Mouse (Mus musculus) kidney, embryonic 14.5 days (tissue): ENCODE results near the gene Mybpc1. TPM values are rescaled to one million over a fixed set of nuclear protein-coding genes. Genes with fewer than 3 reads are reported as not detected.
"Not testable (repeated sequence)": the region's sequence is repeated elsewhere in the genome, so short reads cannot be mapped to it uniquely, and the experiment has no call there.

Experiments
- ATAC-seq: fragments of 200-750 bp; cut with Nextera tagmentation; 2 replicates; pipeline ENCODE4 v1.8.0; 2017; ENCODE audit warnings: moderate number of reproducible peaks, mild to moderate bottlenecking, moderate TSS enrichment, moderate library complexity; ENCODE audit not compliant: low FRiP score, low TSS enrichment
- H3K27ac ChIP-seq: fragments of 300-500 bp; sonication (generic); 2 replicates; pipeline ENCODE4 v1.5.1; 2014; ENCODE audit warnings: low read depth, mild to moderate bottlenecking, low read length, moderate library complexity, mixed read lengths
- H3K27me3 ChIP-seq: fragments of 300-500 bp; sonication (generic); 2 replicates; pipeline ENCODE4 v1.6.1; 2014; ENCODE audit warnings: mild to moderate bottlenecking, low read length; ENCODE audit not compliant: control insufficient read depth, insufficient read depth
- H3K36me3 ChIP-seq: fragments of 300-500 bp; sonication (generic); 2 replicates; pipeline ENCODE4 v1.6.1; 2014; ENCODE audit warnings: low read length, mixed read lengths; ENCODE audit not compliant: control insufficient read depth, insufficient read depth
- H3K4me1 ChIP-seq: fragments of 300-500 bp; sonication (generic); 2 replicates; pipeline ENCODE4 v1.6.1; 2014; ENCODE audit warnings: low read length, mixed read lengths; ENCODE audit not compliant: control insufficient read depth, insufficient read depth
- H3K4me2 ChIP-seq: fragments of 300-500 bp; sonication (generic); replicated peaks from 2 replicates; pipeline ENCODE4 v1.6.1; 2014; ENCODE audit warnings: low read depth, mild to moderate bottlenecking, low read length
- H3K4me3 ChIP-seq: fragments of 300-500 bp; sonication (generic); 2 replicates; pipeline ENCODE4 v1.5.1; 2014; ENCODE audit warnings: mild to moderate bottlenecking, low read length
- H3K9ac ChIP-seq: fragments of 300-500 bp; sonication (generic); 2 replicates; pipeline ENCODE4 v1.6.1; 2014; ENCODE audit warnings: low read depth, mild to moderate bottlenecking, low read length, moderate library complexity
- H3K9me3 ChIP-seq: fragments of 300-500 bp; sonication (generic); 2 replicates; pipeline ENCODE4 v1.6.1; 2016; ENCODE audit warnings: low read length; ENCODE audit not compliant: control insufficient read depth
- WGBS: fragments of 180-500 bp; shearing (Covaris S2); extraction: QIAGEN DNeasy Blood & Tissue Kit; methylation state at CpG from one replicate; pipeline ENCODE4 v1.1.7; 2014; 5-methylcytosine and 5-hydroxymethylcytosine counted together
- polyA plus RNA-seq: library from polyadenylated mRNA; unstranded; fragments of >200 nt; fragmentation: Nextera tagmentation; extraction: Ambion mirVana; gene quantifications from 2 replicates; pipeline ENCODE4 v1.2.1, GENCODE M21; 2014

Mybpc1 gene
- polyA plus RNA-seq, 1 experiment from 2014 or later: 1.5 TPM

DNA sequence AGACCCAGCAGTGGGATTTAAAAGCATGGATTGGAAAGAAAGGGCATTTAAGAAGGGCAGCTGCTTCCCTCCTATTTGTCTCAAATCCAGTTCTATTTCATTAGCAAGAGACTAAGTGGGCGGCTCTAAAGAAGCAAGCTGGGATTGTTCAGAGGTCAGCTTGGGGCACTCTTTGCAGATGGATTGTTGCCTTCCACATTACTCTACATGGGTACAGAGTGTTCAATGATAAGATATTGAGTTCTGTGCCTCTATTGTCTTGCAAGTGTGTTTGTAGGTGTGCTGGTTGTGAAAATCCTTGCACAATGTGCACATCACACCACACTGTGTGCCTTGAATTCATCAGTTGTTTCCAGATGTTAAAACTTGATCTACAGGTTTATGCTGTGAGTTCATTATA lies 81.7 kb downstream of the Mybpc1 start:
- Histone ChIP-seq H3K36me3 (no peaks in the 10 kb centered on the region), H3K4me3 (no peak overlapping the region), H3K4me1 (no peaks in the 10 kb centered on the region), H3K4me2 (no peak overlapping the region), H3K9ac (no peak overlapping the region), H3K9me3 (no peaks in the 10 kb centered on the region), H3K27me3 (no peaks in the 10 kb centered on the region), H3K27ac (no peak overlapping the region)
- 86% methylated on average over 1 of the region's 1 CpGs for WGBS
- ATAC-seq: no peak

DNA sequence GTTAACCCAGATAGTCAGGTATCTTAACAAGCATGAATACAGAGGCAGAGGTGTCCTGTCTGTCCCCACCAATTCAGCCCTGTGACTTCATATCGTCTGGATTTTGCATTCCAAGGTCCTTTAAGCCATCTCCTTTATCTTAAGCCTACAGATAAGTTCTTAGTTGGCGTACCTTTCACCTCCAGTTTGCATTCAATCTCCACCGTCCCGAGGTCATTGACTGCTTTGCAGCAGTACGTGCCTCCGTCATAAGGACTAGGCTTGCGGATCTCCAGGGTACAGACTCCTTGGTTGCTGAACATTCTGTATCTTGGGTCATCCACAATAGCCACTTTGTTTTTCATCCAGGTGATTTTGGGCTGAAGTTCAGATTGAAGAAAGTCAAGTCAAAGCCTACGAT lies 82.2 kb downstream of the Mybpc1 start:
- Histone ChIP-seq H3K36me3 (no peaks in the 10 kb centered on the region), H3K9ac (no peak overlapping the region), H3K27me3 (no peaks in the 10 kb centered on the region), H3K4me3 (no peak overlapping the region), H3K9me3 (no peaks in the 10 kb centered on the region), H3K4me1 (no peaks in the 10 kb centered on the region), H3K27ac (no peak overlapping the region), H3K4me2 (no peak overlapping the region)
- 90% methylated on average over 8 of the region's 8 CpGs for WGBS
- ATAC-seq: no peak

DNA sequence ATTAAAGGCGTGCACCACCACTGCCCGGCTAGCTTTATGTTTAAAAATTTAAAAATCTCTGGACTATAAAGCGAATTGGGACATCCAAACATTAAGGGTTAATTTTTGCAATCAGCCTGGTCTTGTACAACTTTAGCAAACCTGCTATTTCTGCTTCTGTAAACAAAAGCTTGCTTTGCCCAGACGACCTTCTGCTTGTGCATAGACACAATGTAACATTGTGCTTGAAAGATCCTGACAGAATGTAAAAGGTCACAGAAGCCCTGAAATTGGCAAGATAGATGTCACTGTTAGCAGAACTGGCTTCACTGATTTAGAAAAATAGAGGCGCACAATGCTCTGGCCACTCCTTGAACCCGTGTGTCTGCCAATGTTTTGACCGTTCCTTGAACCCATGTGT lies 89.9 kb downstream of the Mybpc1 start:
- not testable (repeated sequence) for H3K4me3 ChIP-seq, H3K27me3 ChIP-seq, H3K9ac ChIP-seq, H3K4me1 ChIP-seq, H3K4me2 ChIP-seq, H3K27ac ChIP-seq, H3K36me3 ChIP-seq, H3K9me3 ChIP-seq, ATAC-seq
- WGBS: 83% methylated on average over 5 of the region's 7 CpGs

DNA sequence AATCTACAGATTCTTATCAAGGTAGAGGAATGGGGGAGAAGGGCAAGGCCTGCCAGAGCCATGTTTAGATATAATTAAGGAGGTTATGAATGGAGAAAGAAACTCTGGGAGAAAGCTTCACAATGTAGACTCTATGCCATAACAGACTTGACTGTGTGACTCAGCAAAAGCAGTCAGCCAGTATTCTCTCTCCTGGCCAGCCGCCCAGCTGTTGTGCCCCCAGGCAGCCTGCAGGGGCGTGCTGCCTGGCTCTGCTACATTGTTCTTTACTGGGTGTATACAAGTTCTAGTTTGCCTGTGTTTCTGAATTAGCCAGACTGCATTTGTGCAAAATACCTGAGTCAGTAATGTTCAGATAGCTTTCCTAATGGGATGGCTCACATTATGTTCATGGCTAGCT lies 90.5 kb downstream of the Mybpc1 start:
- no peak overlapping the region for H3K27ac ChIP-seq
- H3K36me3 ChIP-seq: no peaks in the 10 kb centered on the region
- H3K4me2 ChIP-seq: no peak overlapping the region
- ATAC-seq: no peak
- no peak overlapping the region for H3K9ac ChIP-seq
- WGBS: 52% methylated on average over 2 of the region's 2 CpGs
- no peaks in the 10 kb centered on the region for H3K27me3 ChIP-seq
- no peaks in the 10 kb centered on the region for H3K9me3 ChIP-seq
- H3K4me3 ChIP-seq: no peak overlapping the region
- no peaks in the 10 kb centered on the region for H3K4me1 ChIP-seq

DNA sequence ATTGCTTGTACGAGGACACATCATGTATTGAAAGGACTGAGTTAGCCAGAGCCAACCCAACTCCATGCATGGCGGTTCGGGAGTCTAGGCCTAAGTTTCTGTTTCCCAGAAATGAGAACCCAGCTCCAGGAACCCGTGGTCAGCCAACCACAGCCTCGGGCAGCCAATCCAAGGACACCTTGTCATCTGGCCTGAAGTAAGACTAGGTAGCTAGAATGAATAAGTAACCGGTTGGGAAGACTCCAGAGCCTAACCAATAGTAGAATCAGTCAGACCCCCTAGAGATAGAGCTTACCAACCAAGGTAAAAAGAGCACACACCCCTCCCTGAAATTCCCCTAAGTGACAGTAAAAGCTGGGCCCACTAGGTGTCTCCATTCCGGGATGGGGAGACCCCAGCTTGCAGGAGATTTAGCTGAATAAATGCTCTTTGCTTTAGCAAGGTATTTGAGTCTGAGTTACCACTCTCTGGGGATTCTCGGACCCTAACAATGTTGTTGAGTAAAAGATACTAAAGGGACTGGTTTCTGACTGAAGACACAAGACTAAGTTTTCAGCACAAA lies 91.3 kb downstream of the Mybpc1 start:
- H3K9ac ChIP-seq: no peak overlapping the region
- 75% methylated on average over 8 of the region's 8 CpGs for WGBS
- H3K4me2 ChIP-seq: no peak overlapping the region
- no peak overlapping the region for H3K4me3 ChIP-seq
- no peaks in the 10 kb centered on the region for H3K36me3 ChIP-seq
- no peak overlapping the region for H3K27ac ChIP-seq
- no peaks in the 10 kb centered on the region for H3K27me3 ChIP-seq
- no peak for ATAC-seq
- H3K4me1 ChIP-seq: no peaks in the 10 kb centered on the region
- H3K9me3 ChIP-seq: no peaks in the 10 kb centered on the region

DNA sequence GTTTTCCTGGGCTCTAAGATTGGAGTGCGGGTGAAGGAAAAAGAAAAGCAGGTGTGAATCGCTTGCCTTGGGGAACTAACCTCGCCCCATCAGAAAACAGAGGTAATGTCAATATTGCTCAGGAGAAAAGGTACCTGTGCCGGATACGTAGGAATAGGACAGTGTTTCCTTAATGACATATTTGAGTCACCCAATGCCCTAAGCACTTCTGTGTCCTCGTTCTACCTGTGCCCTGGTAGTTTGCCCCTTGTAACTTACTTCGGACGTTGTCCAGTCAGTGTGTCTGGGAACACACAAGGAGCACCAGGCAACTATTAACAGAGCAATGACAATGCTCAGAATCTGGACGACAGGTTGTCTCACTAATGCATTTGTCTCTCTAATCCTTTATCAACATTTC lies 93.6 kb downstream of the Mybpc1 start:
- no peak for ATAC-seq
- Histone ChIP-seq H3K9ac (no peak overlapping the region), H3K9me3 (no peaks in the 10 kb centered on the region), H3K4me2 (no peak overlapping the region), H3K4me3 (no peak overlapping the region), H3K4me1 (no peaks in the 10 kb centered on the region), H3K36me3 (no peaks in the 10 kb centered on the region), H3K27ac (no peak overlapping the region), H3K27me3 (no peaks in the 10 kb centered on the region)
- WGBS: 90% methylated on average over 9 of the region's 9 CpGs

DNA sequence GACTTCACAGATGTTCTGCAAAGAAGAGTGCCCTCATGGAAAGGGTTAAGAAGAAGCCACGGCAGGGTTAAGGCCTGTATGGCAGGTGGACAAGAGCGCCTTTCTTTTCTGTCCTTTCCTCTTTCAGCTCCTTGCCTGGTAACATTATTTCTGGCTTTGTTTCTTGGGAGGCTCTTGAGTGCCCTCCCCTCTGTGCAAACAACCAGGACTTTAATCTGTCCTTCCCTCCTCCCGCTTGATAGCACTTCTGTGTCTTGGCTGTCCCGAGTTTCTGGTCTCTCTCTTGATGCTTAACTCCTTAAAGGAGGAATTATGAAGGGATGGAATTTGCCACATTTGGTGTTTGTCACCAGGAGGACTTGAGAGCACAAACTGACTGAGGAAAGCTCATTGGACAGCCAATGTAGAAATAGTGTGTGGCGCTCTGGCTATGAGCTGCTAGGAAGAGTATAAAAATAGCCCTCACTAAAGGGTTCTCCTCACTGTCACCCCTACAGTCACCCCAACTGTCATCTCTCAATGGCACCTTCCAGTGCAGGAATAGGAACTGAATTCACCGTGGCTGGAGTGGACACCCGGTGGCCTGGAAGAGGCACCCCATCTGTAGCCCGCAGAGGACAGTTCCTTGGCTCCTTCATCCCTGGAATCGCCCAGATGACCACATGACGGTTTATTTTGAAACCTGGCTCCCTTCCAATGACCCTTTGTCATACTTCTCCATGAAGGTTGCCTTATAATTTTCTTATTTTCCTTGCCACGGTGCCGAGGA lies 94.3 kb downstream of the Mybpc1 start:
- Histone ChIP-seq H3K4me2 (no peak overlapping the region), H3K27ac (no peak overlapping the region)
- no peak for ATAC-seq

DNA sequence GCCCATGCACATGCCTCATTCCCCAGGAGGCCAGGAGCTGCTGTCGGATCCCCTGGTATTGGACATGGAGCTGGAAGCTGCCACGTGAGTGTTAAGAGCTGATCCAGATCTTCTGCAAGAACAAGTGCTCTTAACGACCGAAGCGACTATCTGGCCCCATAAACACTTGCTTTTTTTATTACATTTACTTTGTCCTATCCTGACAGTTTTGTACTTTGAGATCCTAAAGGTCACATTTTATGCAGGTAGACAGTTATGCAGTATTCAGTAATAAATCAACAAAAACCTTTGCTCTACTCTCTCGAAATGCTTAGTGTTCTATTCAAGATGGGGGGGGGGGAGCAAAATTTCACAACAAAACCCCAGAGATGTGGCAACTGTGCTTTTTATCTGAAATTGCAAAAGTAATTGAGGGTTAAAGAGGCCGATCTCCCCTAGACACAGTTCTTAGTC lies 97.2 kb downstream of the Mybpc1 start:
- Histone ChIP-seq H3K4me3 (no peak overlapping the region), H3K4me2 (no peak overlapping the region), H3K9ac (no peak overlapping the region), H3K27me3 (no peaks in the 10 kb centered on the region), H3K36me3 (no peaks in the 10 kb centered on the region), H3K9me3 (no peaks in the 10 kb centered on the region), H3K4me1 (no peaks in the 10 kb centered on the region), H3K27ac (no peak overlapping the region)
- no peak for ATAC-seq
- whole genome bisulfite sequencing: 69% methylated on average over 7 of the region's 7 CpGs

More for the DNA sequence above, 94.3 kb downstream of the Mybpc1 start:
- H3K4me1 ChIP-seq: no peaks in the 10 kb centered on the region
- H3K9ac ChIP-seq: no peak overlapping the region
- 74% methylated on average over 12 of the region's 12 CpGs for WGBS
- no peaks in the 10 kb centered on the region for H3K36me3 ChIP-seq
- H3K27me3 ChIP-seq: no peaks in the 10 kb centered on the region
- no peaks in the 10 kb centered on the region for H3K9me3 ChIP-seq
- H3K4me3 ChIP-seq: no peak overlapping the region

DNA sequence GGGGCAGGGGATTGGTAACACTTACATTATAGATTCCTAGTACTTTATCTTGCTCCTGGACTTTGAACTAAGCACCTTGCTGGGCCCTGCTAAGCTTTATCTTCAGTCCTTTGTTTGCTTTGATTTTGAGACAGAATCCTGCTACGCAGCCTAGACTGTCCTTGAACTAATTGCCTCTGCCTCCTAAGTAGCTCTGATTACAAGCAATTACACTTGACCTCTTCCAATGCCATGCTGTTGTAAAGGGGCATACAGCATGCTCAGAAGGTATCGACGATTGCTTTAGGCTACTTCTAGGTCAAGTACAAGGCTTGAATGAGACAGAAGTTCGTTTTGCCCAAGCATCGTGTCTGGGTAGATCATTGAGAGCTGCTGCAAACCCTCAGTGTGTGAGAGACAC lies 99.7 kb downstream of the Mybpc1 start:
- WGBS: 68% methylated on average over 5 of the region's 5 CpGs
- H3K4me2 ChIP-seq: no peak overlapping the region
- no peaks in the 10 kb centered on the region for H3K36me3 ChIP-seq
- H3K27me3 ChIP-seq: no peaks in the 10 kb centered on the region
- no peak for ATAC-seq
- H3K27ac ChIP-seq: no peak overlapping the region
- H3K4me3 ChIP-seq: no peak overlapping the region
- peaks cover 17% of the 10 kb centered on the region for H3K4me1 ChIP-seq
- H3K9me3 ChIP-seq: no peaks in the 10 kb centered on the region
- H3K9ac ChIP-seq: no peak overlapping the region
